Mouse (Mus musculus): ENCODE results near the gene Psmd9. TPM values are rescaled to one million over a fixed set of nuclear protein-coding genes. Genes with fewer than 3 reads are reported as not detected.

The Psmd9 gene
- polyA plus RNA-seq, 1 experiment = 30.2 TPM

- peak in 1 of 2 experiments; percentile 95 for DNase-seq (ENCODE audit: extremely low spot score in 1 of 2, low spot score in 1 of 2)
Observed at GRCm38 (mm10) chr5:123149451-123150400, 19.5 kb upstream of the Psmd9 start.

DNA sequence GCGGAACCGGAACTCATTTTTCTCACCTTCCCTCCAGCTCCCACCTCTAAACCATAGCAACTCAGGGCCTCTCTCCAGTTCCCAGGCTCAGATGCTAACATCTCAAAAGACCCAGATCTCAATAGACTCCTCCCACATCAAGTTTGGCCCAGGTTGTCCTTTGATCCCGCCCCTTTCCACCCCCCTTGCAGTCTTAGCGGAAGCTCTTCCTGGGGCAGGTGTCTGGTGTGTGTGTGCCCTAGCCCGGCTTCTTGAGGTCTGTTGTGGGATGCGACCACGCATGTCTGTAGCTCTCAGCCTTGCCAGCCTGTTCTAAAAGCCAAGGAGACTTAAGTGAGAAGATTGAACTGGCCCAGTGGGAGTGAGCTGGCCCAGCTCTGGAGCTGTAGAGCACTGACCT is 18.6 kb upstream of the Psmd9 start:
- no peak for DNase-seq (ENCODE audit: extremely low spot score in 1 of 2, low spot score in 1 of 2)

DNA sequence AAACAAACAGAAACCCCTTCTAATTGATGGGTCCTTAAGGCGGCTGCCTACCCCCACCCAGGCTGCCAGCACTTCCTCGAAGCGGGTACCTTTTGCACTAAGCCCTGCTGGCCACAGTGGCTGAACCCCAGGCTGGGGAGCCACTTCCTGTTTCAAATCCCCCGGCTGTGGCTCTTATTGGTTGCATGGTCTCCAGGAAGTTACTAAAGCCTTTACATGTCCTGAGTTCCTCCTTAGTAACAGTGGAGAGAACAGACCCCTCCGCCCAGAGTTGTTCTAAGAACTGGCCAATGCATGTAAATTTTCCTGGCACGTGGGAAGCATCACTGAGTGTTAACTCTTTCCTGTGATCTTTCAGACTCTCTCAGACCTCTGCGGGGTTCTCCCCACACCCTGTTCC is 18.1 kb upstream of the Psmd9 start:
- no peak for DNase-seq (ENCODE audit: extremely low spot score in 1 of 2, low spot score in 1 of 2)

DNA sequence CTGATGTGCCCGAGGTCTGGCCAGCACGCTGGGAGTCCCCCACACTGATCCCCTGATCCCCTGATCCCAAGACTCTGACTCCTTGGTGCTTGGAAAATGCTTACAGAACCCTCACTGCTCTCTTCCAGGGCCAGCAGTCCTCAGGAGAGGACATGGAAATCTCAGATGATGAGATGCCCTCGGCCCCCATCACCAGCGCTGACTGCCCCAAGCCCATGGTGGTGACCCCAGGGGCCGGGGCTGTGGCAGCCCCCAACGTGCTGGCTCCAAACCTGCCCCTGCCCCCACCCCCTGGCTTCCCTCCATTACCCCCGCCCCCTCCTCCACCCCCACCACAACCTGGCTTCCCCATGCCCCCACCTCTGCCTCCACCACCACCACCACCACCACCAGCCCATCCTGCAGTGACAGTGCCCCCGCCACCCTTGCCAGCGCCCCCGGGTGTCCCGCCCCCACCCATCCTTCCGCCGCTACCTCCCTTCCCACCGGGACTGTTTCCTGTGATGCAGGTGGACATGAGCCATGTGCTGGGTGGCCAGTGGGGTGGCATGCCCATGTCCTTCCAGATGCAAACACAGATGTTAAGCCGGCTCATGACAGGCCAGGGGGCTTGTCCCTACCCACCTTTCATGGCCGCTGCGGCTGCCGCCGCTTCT is 17.4 kb upstream of the Psmd9 start:
- no peak for DNase-seq (ENCODE audit: extremely low spot score in 1 of 2, low spot score in 1 of 2)

- DNase-seq (ENCODE audit: extremely low spot score in 1 of 2, low spot score in 1 of 2) = no peak
Observed at GRCm38 (mm10) chr5:123152901-123153300, 16.3 kb upstream of the Psmd9 start.

GRCm38 (mm10) chr5:123155425-123155824 is 13.8 kb upstream of the Psmd9 start:
- DNase-seq (ENCODE audit: extremely low spot score in 1 of 2, low spot score in 1 of 2) = peak in 1 of 2 experiments; percentile 74

DNA sequence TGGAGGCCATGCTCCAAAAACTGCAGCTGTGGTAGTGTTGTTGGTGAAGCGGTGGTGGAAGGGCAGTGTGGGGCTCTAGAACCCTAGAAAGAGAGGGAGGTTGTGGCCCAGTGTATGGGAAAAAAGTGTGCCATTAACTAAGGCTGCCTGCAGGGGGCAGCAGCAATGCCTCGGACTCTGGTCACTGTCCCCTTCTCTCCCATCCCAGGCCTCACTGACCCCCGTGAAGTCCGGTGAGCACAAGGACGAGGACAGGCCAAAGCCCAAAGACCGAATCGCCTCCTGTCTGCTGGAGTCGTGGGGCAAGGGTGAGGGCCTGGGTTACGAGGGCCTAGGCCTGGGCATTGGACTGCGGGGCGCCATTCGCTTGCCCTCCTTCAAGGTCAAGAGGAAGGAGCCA is 12.4 kb upstream of the Psmd9 start:
- DNase-seq (ENCODE audit: extremely low spot score in 1 of 2, low spot score in 1 of 2) = no peak

GRCm38 (mm10) chr5:123157972-123158371 is 11.2 kb upstream of the Psmd9 start:
- no peak for DNase-seq (ENCODE audit: extremely low spot score in 1 of 2, low spot score in 1 of 2)

DNA sequence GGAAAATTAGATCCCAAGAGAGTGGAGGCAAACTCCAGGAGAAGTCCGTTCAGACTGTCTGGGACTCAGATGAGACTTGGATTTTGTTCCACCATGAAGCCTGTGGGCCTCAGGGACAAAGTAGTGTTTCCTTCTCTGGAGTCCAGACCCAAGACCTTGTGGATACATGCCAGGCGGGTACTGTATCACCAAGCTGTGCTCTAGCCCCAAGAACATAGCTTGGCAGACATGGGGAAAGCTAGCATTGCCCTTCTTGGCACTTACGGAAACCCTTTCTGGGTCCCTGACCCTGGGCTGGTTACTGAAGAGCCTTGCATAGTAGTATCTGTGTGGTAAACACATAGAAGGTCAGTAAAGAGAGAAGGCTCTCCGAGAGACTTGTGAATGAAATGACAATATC is 9.8 kb upstream of the Psmd9 start:
- DNase-seq (ENCODE audit: extremely low spot score in 1 of 2, low spot score in 1 of 2) = no peak

DNA sequence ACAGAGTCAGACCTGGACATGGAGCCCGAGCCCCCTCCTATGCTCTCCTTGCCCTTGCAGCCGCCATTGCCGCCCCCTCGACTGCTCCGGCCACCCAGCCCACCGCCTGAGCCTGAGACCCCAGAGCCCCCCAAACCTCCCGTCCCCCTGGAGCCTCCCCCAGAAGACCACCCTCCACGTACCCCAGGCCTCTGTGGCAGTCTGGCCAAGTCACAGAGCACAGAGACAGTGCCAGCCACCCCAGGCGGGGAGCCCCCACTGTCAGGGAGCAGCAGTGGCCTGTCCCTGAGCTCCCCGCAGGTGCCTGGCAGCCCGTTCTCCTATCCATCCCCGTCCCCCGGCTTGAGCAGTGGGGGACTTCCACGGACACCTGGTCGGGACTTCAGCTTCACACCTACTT is 9.3 kb upstream of the Psmd9 start:
- no peak for DNase-seq (ENCODE audit: extremely low spot score in 1 of 2, low spot score in 1 of 2)

DNA sequence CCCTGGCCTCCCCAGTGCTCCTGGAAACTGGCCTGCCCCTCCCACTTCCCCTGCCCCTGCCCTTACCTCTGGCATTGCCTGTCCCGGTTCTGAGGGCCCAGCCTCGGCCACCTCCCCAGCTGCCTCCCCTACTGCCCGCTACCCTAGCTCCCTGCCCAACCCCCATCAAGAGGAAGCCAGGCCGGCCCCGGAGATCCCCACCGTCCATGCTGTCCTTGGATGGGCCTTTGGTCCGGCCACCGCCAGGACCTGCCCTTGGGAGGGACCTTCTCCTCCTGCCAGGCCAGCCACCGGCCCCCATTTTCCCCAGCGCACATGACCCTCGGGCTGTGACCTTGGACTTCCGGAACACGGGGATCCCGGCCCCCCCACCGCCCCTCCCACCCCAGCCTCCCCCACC is 8.9 kb upstream of the Psmd9 start:
- DNase-seq (ENCODE audit: extremely low spot score in 1 of 2, low spot score in 1 of 2) = no peak

DNA sequence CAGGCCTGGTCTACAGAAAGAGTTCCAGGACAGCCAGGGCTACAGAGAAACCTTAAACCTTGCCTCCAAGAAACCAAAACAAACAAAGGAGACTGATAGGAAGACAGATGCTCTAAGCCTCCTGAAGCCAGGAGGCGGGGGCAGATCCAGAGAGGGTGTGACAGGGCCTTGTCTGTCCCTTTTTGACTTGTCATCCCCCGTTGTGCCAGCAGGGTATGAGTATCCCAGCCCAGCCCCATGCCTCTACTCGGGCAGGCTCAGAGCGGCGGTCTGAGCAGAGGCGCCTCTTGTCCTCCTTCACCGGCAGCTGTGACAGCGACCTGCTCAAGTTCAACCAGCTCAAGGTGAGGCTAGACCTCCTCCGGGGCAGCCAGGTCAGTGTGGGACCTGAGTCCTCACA is 6.3 kb upstream of the Psmd9 start:
- no peak for DNase-seq (ENCODE audit: extremely low spot score in 1 of 2, low spot score in 1 of 2)

GRCm38 (mm10) chr5:123166437-123166836 is 2.8 kb upstream of the Psmd9 start:
- DNase-seq (ENCODE audit: extremely low spot score in 1 of 2, low spot score in 1 of 2) = no peak

DNA sequence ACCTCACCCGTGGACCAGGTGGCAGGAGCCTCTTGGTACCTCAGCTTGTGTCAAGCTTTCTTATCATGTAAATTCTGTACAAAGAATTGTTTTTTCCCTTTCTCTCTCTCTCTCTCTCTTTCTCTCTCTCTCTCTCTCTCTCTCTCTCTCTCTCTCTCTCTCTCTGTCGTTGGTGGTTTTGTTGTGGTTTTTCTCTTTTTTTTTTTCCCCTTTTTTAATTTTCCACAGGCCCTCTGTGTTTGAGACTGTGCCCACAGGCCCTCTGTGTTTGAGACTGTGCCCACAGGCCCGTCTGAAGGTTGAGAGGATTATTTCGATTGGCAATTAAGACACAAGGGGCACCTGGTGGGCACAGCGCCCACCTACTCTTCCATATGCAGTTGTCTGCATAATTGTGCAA is 1.6 kb upstream of the Psmd9 start:
- no peak for DNase-seq (ENCODE audit: extremely low spot score in 1 of 2, low spot score in 1 of 2)

GRCm38 (mm10) chr5:123170365-123170764 is 1.2 kb downstream of the Psmd9 start:
- no peak for DNase-seq (ENCODE audit: extremely low spot score in 1 of 2, low spot score in 1 of 2)

DNA sequence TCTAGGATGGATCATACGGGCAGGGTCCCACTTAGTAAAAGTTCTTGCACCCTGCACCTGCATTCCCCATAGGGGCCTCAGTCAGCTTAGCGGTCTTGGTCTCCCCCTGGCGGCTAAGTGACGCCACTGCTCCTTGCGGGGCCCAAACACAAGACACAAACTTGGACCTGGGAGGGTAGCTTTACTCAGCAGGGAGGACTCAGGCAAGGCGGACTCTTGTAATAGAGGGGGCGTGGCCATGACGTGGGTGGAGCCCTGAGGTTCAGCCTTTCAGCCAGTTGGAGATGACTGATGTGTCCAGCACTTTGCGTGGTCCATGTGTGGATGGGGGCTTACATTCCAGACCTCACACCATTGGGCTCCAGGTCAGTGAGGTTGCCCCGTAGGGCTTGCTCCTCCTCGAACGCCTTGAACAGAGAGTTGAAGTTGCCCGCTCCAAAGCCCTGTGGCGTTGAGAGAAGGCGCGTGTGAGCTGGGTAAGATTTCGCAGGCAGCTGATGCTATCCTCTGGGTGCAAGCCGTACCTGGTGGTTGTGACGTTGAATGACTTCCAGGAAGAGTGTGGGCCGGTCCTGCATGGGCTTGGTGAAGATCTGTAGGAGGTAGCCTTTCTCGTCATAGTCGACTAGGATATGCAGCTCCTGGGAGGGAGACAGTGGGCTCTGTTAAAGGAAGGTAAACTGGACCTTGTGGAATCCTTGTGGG is 2.6 kb downstream of the Psmd9 start:
- peak; percentile 30 to 88 for DNase-seq (ENCODE audit: extremely low spot score in 1 of 2, low spot score in 1 of 2)

DNA sequence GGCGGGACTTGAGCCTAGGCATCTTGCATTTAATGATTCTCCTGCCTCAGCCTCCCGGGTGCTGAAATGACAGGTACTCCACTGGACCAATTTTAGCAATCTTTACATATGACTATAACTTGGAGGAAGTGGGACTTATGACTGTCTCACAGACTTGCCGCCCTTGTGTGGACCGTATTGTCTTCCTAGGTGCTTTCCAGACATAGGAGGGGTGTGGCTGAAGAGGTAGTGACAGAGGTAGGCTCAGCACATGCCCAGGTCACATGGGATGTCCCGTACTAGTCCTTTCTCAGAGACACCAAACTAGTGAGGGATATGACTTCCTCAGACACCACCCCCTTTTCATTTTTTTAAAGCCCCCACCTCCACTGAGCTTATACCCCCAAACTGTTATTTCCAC is 9.6 kb downstream of the Psmd9 start:
- DNase-seq (ENCODE audit: extremely low spot score in 1 of 2, low spot score in 1 of 2) = no peak

- no peak for DNase-seq (ENCODE audit: extremely low spot score in 1 of 2, low spot score in 1 of 2)
Observed at GRCm38 (mm10) chr5:123180390-123180789, 11.2 kb downstream of the Psmd9 start.

DNA sequence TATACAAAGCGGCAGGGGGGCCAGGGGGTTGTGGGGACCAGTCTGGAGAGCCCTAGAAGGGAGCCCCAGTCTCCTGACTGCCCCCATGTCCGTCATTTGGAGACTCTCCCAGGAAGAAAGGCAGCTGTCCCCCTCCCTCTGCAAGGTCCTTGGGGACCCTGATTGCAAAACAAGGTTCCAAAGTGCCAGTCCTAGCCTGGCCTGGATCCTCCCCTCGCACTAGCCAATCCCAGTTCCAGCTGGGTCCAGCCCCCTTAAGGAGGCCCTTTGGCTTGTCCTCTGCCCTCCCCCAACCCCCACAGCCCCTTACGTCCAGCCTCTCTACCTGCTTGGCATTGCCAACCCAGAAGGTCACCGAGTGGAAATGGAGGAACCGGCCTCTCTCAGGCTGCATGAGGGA is 12.3 kb downstream of the Psmd9 start:
- no peak for DNase-seq (ENCODE audit: extremely low spot score in 1 of 2, low spot score in 1 of 2)

- DNase-seq (ENCODE audit: extremely low spot score in 1 of 2, low spot score in 1 of 2) = no peak
Observed at GRCm38 (mm10) chr5:123182651-123183050, 13.4 kb downstream of the Psmd9 start, which contains the start of gene Hpd. Gene Hpd (minus strand): TSS chr5:123182727.

DNA sequence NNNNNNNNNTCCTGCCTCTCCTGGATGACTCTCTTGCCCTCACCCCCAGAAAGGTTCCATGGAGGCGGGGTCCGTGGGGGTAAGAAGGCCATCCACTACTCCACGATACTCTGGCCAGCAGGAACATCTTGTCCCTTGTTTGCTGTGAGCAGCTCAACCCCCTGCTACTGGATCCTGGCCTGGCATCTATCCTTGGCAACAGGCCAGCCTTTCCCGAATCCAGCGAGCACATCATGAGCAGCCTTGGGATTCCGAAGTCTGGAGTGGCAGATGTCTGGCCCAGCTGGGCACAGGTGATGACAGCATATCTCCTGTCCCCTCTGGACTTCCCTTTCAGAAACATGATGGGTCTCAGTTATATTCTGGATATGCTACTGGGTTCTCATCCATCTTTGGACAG is 16.8 kb downstream of the Psmd9 start:
- DNase-seq (ENCODE audit: extremely low spot score in 1 of 2, low spot score in 1 of 2) = no peak
